Mouse (Mus musculus) liver, embryonic 11.5 days (tissue): ENCODE results near the gene Gm45711. TPM values are rescaled to one million over a fixed set of nuclear protein-coding genes. Genes with fewer than 3 reads are reported as not detected.

Experiments used
- ATAC-seq: fragments of 200-750 bp; cut with Nextera tagmentation; replicated peaks from 2 replicates; pipeline ENCODE4 v1.8.0; 2017; ENCODE audit warnings: moderate number of reproducible peaks, mild to moderate bottlenecking, moderate TSS enrichment, moderate library complexity; ENCODE audit not compliant: low FRiP score
- DNase-seq: peaks from one replicate; pipeline ENCODE4 v3.0.0-alpha.2; 2017; ENCODE audit warnings: low spot score
- H3K27ac ChIP-seq: fragments of 300-500 bp; sonication (generic); 2 replicates; pipeline ENCODE4 v1.5.1; 2014; ENCODE audit warnings: mild to moderate bottlenecking, low read depth, low read length, control low read depth
- H3K27me3 ChIP-seq: fragments of 300-500 bp; sonication (generic); replicated peaks from 2 replicates; pipeline ENCODE4 v1.6.1; 2014; ENCODE audit warnings: low read length, mixed read lengths; ENCODE audit not compliant: control insufficient read depth, insufficient read depth
- H3K36me3 ChIP-seq: fragments of 300-500 bp; sonication (generic); 2 replicates; pipeline ENCODE4 v1.6.1; 2014; ENCODE audit warnings: mild to moderate bottlenecking, low read length, moderate library complexity, mixed read lengths; ENCODE audit not compliant: control insufficient read depth, insufficient read depth
- H3K4me1 ChIP-seq: fragments of 300-500 bp; sonication (generic); replicated peaks from 2 replicates; pipeline ENCODE4 v1.6.1; 2014; ENCODE audit warnings: low read length, mixed read lengths; ENCODE audit not compliant: control insufficient read depth, insufficient read depth
- H3K4me2 ChIP-seq: fragments of 300-500 bp; sonication (generic); 2 replicates; pipeline ENCODE4 v1.6.1; 2014; ENCODE audit warnings: mild to moderate bottlenecking, control low read depth, moderate library complexity
- H3K4me3 ChIP-seq: fragments of 300-500 bp; sonication (generic); 2 replicates; pipeline ENCODE4 v1.5.1; 2014; ENCODE audit warnings: low read depth, low read length, control low read depth
- H3K9ac ChIP-seq: fragments of 300-500 bp; sonication (generic); 2 replicates; pipeline ENCODE4 v1.6.1; 2014; ENCODE audit warnings: low read depth, low read length, control low read depth
- H3K9me3 ChIP-seq: fragments of 300-500 bp; sonication (generic); 2 replicates; pipeline ENCODE4 v1.6.1; 2016; ENCODE audit warnings: low read length, inconsistent platforms, mixed read lengths; ENCODE audit not compliant: control insufficient read depth
- WGBS: fragments of 180-500 bp; shearing (Covaris S2); extraction: QIAGEN DNeasy Blood & Tissue Kit; methylation state at CpG from one replicate; pipeline ENCODE4 v1.1.7; 2014; 5-methylcytosine and 5-hydroxymethylcytosine counted together
- polyA plus RNA-seq: library from polyadenylated mRNA; unstranded; fragments of >200 nt; fragmentation: Nextera tagmentation; extraction: Ambion mirVana; gene quantifications from 2 replicates; pipeline ENCODE4 v1.2.1, GENCODE M21; 2014

The Gm45711 gene
- polyA plus RNA-seq, 1 experiment from 2014 or later, result not detected

DNA sequence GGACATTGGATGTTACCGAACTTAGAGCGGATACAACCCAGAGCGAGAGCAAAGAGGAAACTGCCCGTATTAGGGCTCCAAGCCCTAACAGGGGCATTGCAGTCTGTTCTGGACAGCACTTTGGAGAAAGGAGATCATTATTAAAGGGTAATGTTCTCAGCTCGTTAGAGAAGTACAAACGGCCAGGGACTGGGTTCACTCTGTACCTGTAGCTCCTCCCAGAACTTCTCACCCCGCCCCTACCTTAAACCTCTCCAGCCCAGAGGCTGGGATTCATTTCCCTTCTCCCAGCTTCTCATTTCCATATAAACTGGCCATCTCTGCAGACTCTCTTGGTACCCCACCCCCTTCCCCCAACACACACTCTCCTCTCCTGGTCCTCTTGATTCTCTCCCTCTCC is 58.4 kb downstream of the Gm45711 start:
- no peaks in the 10 kb centered on the region for H3K27me3 ChIP-seq
- 0% methylated on average over 7 of the region's 7 CpGs for WGBS
- peak overlapping the region; percentile 67 for H3K4me3 ChIP-seq
- H3K9ac ChIP-seq, result peak overlapping the region; percentile 68
- peaks cover 17% of the 10 kb centered on the region for H3K4me1 ChIP-seq
- no peak overlapping the region for H3K27ac ChIP-seq
- DNase-seq (no peak), ATAC-seq (no peak)
- no peaks in the 10 kb centered on the region for H3K9me3 ChIP-seq
- peak overlapping the region; percentile 91 for H3K4me2 ChIP-seq
- no peaks in the 10 kb centered on the region for H3K36me3 ChIP-seq

- peaks cover 17% of the 10 kb centered on the region for H3K4me1 ChIP-seq
- no peaks in the 10 kb centered on the region for H3K9me3 ChIP-seq
- H3K27me3 ChIP-seq, result no peaks in the 10 kb centered on the region
- peak within 1 kb of the TSS; percentile 67 for H3K4me3 ChIP-seq
- 4% methylated on average over 41 of the region's 41 CpGs for WGBS
- peak; percentile 86 for ATAC-seq
- DNase-seq, result peak; percentile 87
- H3K9ac ChIP-seq, result peak within 1 kb of the TSS; percentile 68
- no peaks in the 10 kb centered on the region for H3K36me3 ChIP-seq
- peak within 1 kb of the TSS; percentile 60 for H3K27ac ChIP-seq
- peak within 1 kb of the TSS; percentile 91 for H3K4me2 ChIP-seq
Measured at GRCm38 (mm10) chr8:104250439-104251367, 59.2 kb downstream of the Gm45711 start, which contains the start of gene Cklf. Gene Cklf (plus strand): TSS chr8:104250861.

GRCm38 (mm10) chr8:104249442-104249996 is 60.4 kb downstream of the Gm45711 start:
- H3K4me1 ChIP-seq, result peaks cover 17% of the 10 kb centered on the region
- no peaks in the 10 kb centered on the region for H3K27me3 ChIP-seq
- no peak for DNase-seq
- H3K27ac ChIP-seq, result no peak overlapping the region
- no peak for ATAC-seq
- no peaks in the 10 kb centered on the region for H3K36me3 ChIP-seq
- H3K9me3 ChIP-seq, result no peaks in the 10 kb centered on the region
- 78% methylated on average over 7 of the region's 7 CpGs for WGBS
- no peak overlapping the region for H3K9ac ChIP-seq
- no peak overlapping the region for H3K4me2 ChIP-seq
- H3K4me3 ChIP-seq, result no peak overlapping the region

- H3K4me2 ChIP-seq, result peak within 1 kb of the TSS; percentile 79
- peak within 1 kb of the TSS; percentile 66 for H3K4me3 ChIP-seq
- ATAC-seq (peak; percentile 87), DNase-seq (peak; percentile 83)
- no peaks in the 10 kb centered on the region for H3K9me3 ChIP-seq
- 0% methylated on average over 28 of the region's 28 CpGs for WGBS
- peak within 1 kb of the TSS; percentile 77 for H3K9ac ChIP-seq
- H3K4me1 ChIP-seq, result peaks cover 17% of the 10 kb centered on the region
- no peaks in the 10 kb centered on the region for H3K36me3 ChIP-seq
- H3K27ac ChIP-seq, result no peak within 1 kb of the TSS
- H3K27me3 ChIP-seq, result no peaks in the 10 kb centered on the region
Measured at GRCm38 (mm10) chr8:104248276-104248675, 61.6 kb downstream of the Gm45711 start, which contains the start of gene Tk2. Gene Tk2 (minus strand): TSS chr8:104248558.

GRCm38 (mm10) chr8:104247908-104248275 is 62.0 kb downstream of the Gm45711 start:
- peaks cover 1% of the 10 kb centered on the region; the same call in 1 of the 2 replicates for H3K36me3 ChIP-seq
- H3K27ac ChIP-seq, result no peak overlapping the region
- 3% methylated on average over 11 of the region's 11 CpGs for WGBS
- peak overlapping the region; percentile 79 for H3K4me2 ChIP-seq
- H3K27me3 ChIP-seq, result no peaks in the 10 kb centered on the region
- peak overlapping the region; percentile 66 for H3K4me3 ChIP-seq
- DNase-seq, result peak; percentile 43
- peak overlapping the region; percentile 77 for H3K9ac ChIP-seq
- H3K4me1 ChIP-seq, result peaks cover 17% of the 10 kb centered on the region
- no peaks in the 10 kb centered on the region for H3K9me3 ChIP-seq
- peak; percentile 35; the same call in 1 of the 2 replicates for ATAC-seq

GRCm38 (mm10) chr8:104247054-104247907 is 62.6 kb downstream of the Gm45711 start:
- WGBS, result 52% methylated on average over 22 of the region's 22 CpGs
- Histone ChIP-seq H3K9me3 (no peaks in the 10 kb centered on the region), H3K4me3 (peak overlapping the region; percentile 66), H3K36me3 (peaks cover 4% of the 10 kb centered on the region; the same call in 1 of the 2 replicates), H3K4me2 (peak overlapping the region; percentile 79), H3K27ac (no peak overlapping the region), H3K4me1 (peaks cover 17% of the 10 kb centered on the region), H3K27me3 (no peaks in the 10 kb centered on the region), H3K9ac (peak overlapping the region; percentile 77)
- DNase-seq (no peak), ATAC-seq (no peak)

- no peak overlapping the region for H3K4me2 ChIP-seq
- 89% methylated on average over 4 of the region's 4 CpGs for WGBS
- H3K27me3 ChIP-seq, result no peaks in the 10 kb centered on the region
- no peak overlapping the region for H3K9ac ChIP-seq
- H3K9me3 ChIP-seq, result no peaks in the 10 kb centered on the region
- no peak for DNase-seq
- peaks cover 17% of the 10 kb centered on the region for H3K4me1 ChIP-seq
- ATAC-seq, result no peak
- H3K27ac ChIP-seq, result no peak overlapping the region
- no peak overlapping the region for H3K4me3 ChIP-seq
- H3K36me3 ChIP-seq, result peaks cover 4% of the 10 kb centered on the region; the same call in 1 of the 2 replicates
Measured at GRCm38 (mm10) chr8:104246621-104247020, 63.3 kb downstream of the Gm45711 start.

DNA sequence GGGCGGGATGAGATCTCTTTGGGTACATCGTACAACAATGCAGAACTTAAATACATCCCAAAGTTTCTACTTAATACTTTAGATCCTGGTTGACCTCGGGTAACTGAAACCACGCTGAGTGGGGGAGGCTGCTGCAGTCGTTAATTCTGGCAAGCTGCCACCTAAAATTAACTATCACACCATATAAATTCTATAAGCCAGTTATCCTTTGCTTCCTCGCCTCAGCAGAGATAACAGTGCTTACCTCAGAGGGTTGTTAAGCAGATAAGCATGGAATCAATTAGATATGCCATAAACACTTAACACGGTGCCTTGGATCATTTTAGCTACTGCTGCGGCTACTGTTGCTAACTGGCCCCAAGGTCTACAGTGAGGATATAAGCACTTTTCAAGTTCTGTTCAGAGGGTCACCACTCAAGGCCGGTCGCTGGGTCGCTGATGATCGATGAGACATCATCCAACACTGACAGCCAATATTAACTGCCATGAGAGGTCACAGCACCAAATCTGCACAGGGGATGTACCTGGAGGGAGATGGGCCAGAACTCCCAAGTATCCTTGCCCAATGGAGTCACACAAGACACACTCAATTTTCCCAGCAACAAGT is 67.7 kb downstream of the Gm45711 start:
- no peaks in the 10 kb centered on the region for H3K27me3 ChIP-seq
- peaks cover 10% of the 10 kb centered on the region; the same call in 1 of the 2 replicates for H3K36me3 ChIP-seq
- ATAC-seq (no peak), DNase-seq (no peak)
- H3K9ac ChIP-seq, result no peak overlapping the region
- H3K4me2 ChIP-seq, result no peak overlapping the region
- H3K4me3 ChIP-seq, result no peak overlapping the region
- peaks cover 9% of the 10 kb centered on the region; the same call in 1 of the 2 replicates for H3K4me1 ChIP-seq
- no peaks in the 10 kb centered on the region for H3K9me3 ChIP-seq
- WGBS, result 78% methylated on average over 12 of the region's 12 CpGs
- H3K27ac ChIP-seq, result no peak overlapping the region
